Mouse (Mus musculus): Measurements from ENCODE around the gene Tmem119. TPM values are rescaled to one million over a fixed set of nuclear protein-coding genes. Genes with fewer than 3 reads are reported as not detected.

Gene Tmem119
- polyA plus RNA-seq, 1 experiment from 2014 or later = 7.9 TPM

Other genes starting within 250 kb of the Tmem119 start
- 1.2 and 1.6 TPM in 2 replicates for gene Cmklr1, start 150.1 kb downstream of the Tmem119 start, polyA plus RNA-seq (2015; fragmentation: Nextera tagmentation; extraction: Ambion mirVana)
- not detected in 2 replicates for gene 1700069L16Rik, start 75.7 kb downstream of the Tmem119 start, polyA plus RNA-seq (2015; fragmentation: Nextera tagmentation; extraction: Ambion mirVana)
- 10.9 and 11.1 TPM in 2 replicates for gene Ficd, start 64.7 kb downstream of the Tmem119 start, polyA plus RNA-seq (2015; fragmentation: Nextera tagmentation; extraction: Ambion mirVana)
- 37.7 and 39.0 TPM in 2 replicates for gene Sart3, start 28.0 kb downstream of the Tmem119 start, polyA plus RNA-seq (2015; fragmentation: Nextera tagmentation; extraction: Ambion mirVana)
- gene Iscu, start 27.8 kb downstream of the Tmem119 start, polyA plus RNA-seq (2015; fragmentation: Nextera tagmentation; extraction: Ambion mirVana) = 86.8 and 94.0 TPM in 2 replicates
- 1.9 and 2.5 TPM in 2 replicates for gene Selplg, start 32.1 kb upstream of the Tmem119 start, polyA plus RNA-seq (2015; fragmentation: Nextera tagmentation; extraction: Ambion mirVana)
- gene Coro1c, start 108.2 kb upstream of the Tmem119 start, polyA plus RNA-seq (2015; fragmentation: Nextera tagmentation; extraction: Ambion mirVana) = 176 and 191 TPM in 2 replicates
- gene Ssh1, start 193.4 kb upstream of the Tmem119 start, polyA plus RNA-seq (2015; fragmentation: Nextera tagmentation; extraction: Ambion mirVana) = 9.6 and 13.2 TPM in 2 replicates
- gene Dao, start 203.2 kb upstream of the Tmem119 start, polyA plus RNA-seq (2015; fragmentation: Nextera tagmentation; extraction: Ambion mirVana) = not detected in 2 replicates

Measured in hindbrain, embryonic 16.5 days (tissue).